Mouse (Mus musculus) CD4-positive naive resting alpha-beta T cell, adult 57 days (primary cell): ENCODE measurements around the gene Vmn2r17. TPM values are rescaled to one million over a fixed set of nuclear protein-coding genes. Genes with fewer than 3 reads are reported as not detected.

Experiments
- total RNA-seq: library from RNA; stranded (reverse); gene quantifications from one replicate; pipeline ENCODE4 v1.2.4, GENCODE M21; 2023

Vmn2r17 gene
- not detected for total RNA-seq

GRCm38 (mm10) chr5:109419388-109419787, at the start of gene Vmn2r17:
Vmn2r17 (plus strand) TSS chr5:109419688.

Other genes with a start within 250 kb of the Vmn2r17 start
- not detected for gene Vmn2r13, start 227.5 kb upstream of the Vmn2r17 start, total RNA-seq
- gene Vmn2r14, start 195.0 kb upstream of the Vmn2r17 start, total RNA-seq: not detected
- gene Vmn2r15, start 122.0 kb upstream of the Vmn2r17 start, total RNA-seq: not detected
- gene Vmn2r16, start 89.5 kb upstream of the Vmn2r17 start, total RNA-seq: not detected
- gene Crlf2, start 139.3 kb downstream of the Vmn2r17 start, total RNA-seq: 34.3 TPM